Mouse (Mus musculus) pancreas, adult 10 weeks (tissue): ENCODE measurements around the gene Pex10. TPM values are rescaled to one million over a fixed set of nuclear protein-coding genes. Genes with fewer than 3 reads are reported as not detected.

ENCODE experiments used
- polyA plus RNA-seq: library from polyadenylated mRNA; stranded (reverse); fragments of 350-450 nt; fragmentation: Illumina TruSeq; extraction: RNeasy Lipid Tissue Mini Kit (QIAGEN cat#74804); gene quantifications from one replicate; pipeline ENCODE4 v1.2.3, GENCODE M21; 2015; ENCODE audit warnings: low read depth, low replicate concordance; ENCODE audit not compliant: insufficient read depth

The Pex10 gene
- 4.4 TPM for polyA plus RNA-seq

DNA sequence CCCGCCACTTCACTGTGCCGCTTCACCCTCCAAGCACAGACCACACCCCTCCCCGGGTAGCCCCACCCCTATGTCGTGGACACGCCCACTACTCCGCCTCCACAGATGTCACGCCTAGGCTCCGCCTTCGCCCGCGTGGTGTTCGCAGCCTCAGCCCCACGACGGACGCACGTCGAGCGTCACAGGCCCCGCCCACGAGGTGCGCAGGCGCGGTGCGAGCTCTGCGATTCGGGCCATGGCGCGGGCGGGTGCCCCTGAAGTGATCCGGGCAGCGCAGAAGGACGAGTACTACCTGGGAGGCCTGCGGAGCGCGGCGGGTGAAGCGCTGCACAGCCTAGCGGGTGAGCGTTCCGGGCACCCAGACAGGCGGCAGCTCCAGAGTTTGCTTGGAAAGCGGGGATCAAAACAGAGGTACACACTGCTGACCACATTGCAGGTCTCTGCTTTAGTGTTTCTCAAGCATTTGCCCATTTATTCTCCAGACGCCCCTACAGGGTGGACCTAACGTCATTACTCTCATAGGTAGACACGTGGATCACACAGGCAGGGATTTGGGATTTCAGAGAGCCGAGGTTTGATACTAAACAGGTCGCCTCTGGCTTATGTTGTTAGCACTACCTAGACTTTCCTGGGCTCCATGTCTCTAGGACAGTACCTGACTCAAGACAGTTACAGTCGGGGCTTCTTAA lies at the start of gene Pex10:
Pex10 (plus strand) TSS at position 183 of the 689 bp plus-strand sequence.

DNA sequence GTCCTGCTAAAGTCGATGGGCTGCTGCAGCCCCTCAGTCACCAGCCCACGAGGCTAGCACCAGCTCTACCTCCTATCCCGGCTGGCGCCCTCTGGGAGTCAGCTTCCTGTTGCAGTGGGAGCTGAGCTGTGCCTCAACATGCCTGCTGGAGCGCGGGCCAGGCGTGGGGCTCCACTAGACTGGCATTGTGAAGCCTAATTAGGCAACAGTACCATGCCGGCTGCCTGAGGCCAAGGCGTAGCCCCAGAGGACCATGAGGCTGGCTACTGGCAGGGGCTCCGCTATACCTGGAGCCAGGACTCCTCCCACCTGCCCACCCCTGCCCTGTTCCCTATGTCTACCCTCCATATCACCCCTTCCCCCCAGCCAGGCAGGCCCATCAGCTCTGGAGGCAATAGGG lies 10.1 kb upstream of the Pex10 start, which contains the start of gene Plch2:
Plch2 (minus strand) TSS at position 61 of the 400 bp plus-strand sequence.

GRCm38 (mm10) chr4:155086108-155087024 lies 19.6 kb downstream of the Pex10 start, which contains the start of the genes Rer1 and Morn1:
Gene Rer1 (minus strand): TSS chr4:155086382.
Gene Morn1 (plus strand): TSS chr4:155086577.

Other genes starting within 250 kb of the Pex10 start
- not detected for gene Ttc34, start 229.6 kb upstream of the Pex10 start, polyA plus RNA-seq
- not detected for gene Mmel1, start 197.4 kb upstream of the Pex10 start, polyA plus RNA-seq
- 8.4 TPM for gene Fam213b, start 167.9 kb upstream of the Pex10 start, polyA plus RNA-seq
- gene Tnfrsf14, start 138.5 kb upstream of the Pex10 start, polyA plus RNA-seq = 1.5 TPM
- not detected for gene Hes5, start 106.1 kb upstream of the Pex10 start, polyA plus RNA-seq
- gene Pank4, start 102.9 kb upstream of the Pex10 start, polyA plus RNA-seq = 13.5 TPM
- 0.98 TPM for gene Plch2, start 10.2 kb upstream of the Pex10 start, polyA plus RNA-seq
- 28.9 TPM for gene Rer1, start 19.4 kb downstream of the Pex10 start, polyA plus RNA-seq
- gene Morn1, start 19.6 kb downstream of the Pex10 start, polyA plus RNA-seq = 1.4 TPM
- gene Ski, start 155.6 kb downstream of the Pex10 start, polyA plus RNA-seq = 15.0 TPM
- 16.6 TPM for gene Faap20, start 182.8 kb downstream of the Pex10 start, polyA plus RNA-seq